Mouse (Mus musculus): ENCODE measurements around the gene Cul4a. TPM values are rescaled to one million over a fixed set of nuclear protein-coding genes. Genes with fewer than 3 reads are reported as not detected.

The Cul4a gene
- total RNA-seq, 1 experiment from 2014 or later: 64.4 TPM

Other genes with a start within 250 kb of the Cul4a start
- gene Mcf2l, start 231.8 kb upstream of the Cul4a start, total RNA-seq (2017): 8.8 and 9.3 TPM in 2 replicates
- 0.23 TPM in 1 of 2 replicates, not detected in the other for gene F7, start 79.6 kb upstream of the Cul4a start, total RNA-seq (2017)
- 6.1 TPM in 2 replicates for gene F10, start 68.3 kb upstream of the Cul4a start, total RNA-seq (2017)
- 0.12 TPM in 1 of 2 replicates, not detected in the other for gene Proz, start 44.7 kb upstream of the Cul4a start, total RNA-seq (2017)
- 44.0 and 45.2 TPM in 2 replicates for gene Pcid2, start 162 bp upstream of the Cul4a start, total RNA-seq (2017)
- 161 and 169 TPM in 2 replicates for gene Lamp1, start 53.5 kb downstream of the Cul4a start, total RNA-seq (2017)
- gene Grtp1, start 95.0 kb downstream of the Cul4a start, total RNA-seq (2017): 0.37 and 0.47 TPM in 2 replicates
- gene Adprhl1, start 148.5 kb downstream of the Cul4a start, total RNA-seq (2017): not detected in 2 replicates
- 14.9 and 15.6 TPM in 2 replicates for gene Dcun1d2, start 182.5 kb downstream of the Cul4a start, total RNA-seq (2017)
- gene Tmco3, start 182.6 kb downstream of the Cul4a start, total RNA-seq (2017): 36.2 and 37.1 TPM in 2 replicates
- 24.4 and 26.1 TPM in 2 replicates for gene Tfdp1, start 233.1 kb downstream of the Cul4a start, total RNA-seq (2017)